Mouse (Mus musculus) adrenal gland, postnatal 10 days (tissue): ENCODE results near the gene Tom1l1. TPM values are rescaled to one million over a fixed set of nuclear protein-coding genes. Genes with fewer than 3 reads are reported as not detected.

Experiments
- DNase-seq: peaks from one replicate; pipeline ENCODE4 v3.0.0; 2021; ENCODE audit warnings: mixed read lengths
- total RNA-seq, 2 experiments: library from RNA; stranded (reverse); gene quantifications; 2 replicates each; pipeline ENCODE4 v1.2.3; 2021

Gene Tom1l1
- total RNA-seq, 2 experiments from 2014 or later, result 25.0 to 31.4 TPM

DNA sequence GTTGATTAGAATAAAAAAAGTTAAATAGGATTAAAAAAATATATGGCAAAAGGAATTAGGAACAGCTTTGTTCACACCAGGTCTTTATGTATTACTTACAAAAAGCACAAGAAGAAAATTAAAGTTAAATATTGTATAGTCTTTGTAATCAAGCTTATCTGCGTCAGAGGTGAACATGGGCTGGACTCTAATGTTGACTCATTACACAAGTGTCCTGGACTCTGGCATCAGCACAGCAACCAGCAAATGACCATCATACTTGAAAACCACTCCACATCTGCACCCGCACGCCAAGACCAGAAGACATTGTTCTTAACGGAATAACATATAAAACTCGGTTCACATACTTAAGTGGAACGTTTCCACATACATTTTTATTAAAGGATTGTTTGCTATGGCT is 20.8 kb downstream of the Tom1l1 start:
- no peak for DNase-seq

GRCm38 (mm10) chr11:90666916-90667315 is 21.2 kb downstream of the Tom1l1 start:
- DNase-seq, result no peak

- DNase-seq, result no peak
Observed at GRCm38 (mm10) chr11:90666144-90666757, 21.9 kb downstream of the Tom1l1 start.

DNA sequence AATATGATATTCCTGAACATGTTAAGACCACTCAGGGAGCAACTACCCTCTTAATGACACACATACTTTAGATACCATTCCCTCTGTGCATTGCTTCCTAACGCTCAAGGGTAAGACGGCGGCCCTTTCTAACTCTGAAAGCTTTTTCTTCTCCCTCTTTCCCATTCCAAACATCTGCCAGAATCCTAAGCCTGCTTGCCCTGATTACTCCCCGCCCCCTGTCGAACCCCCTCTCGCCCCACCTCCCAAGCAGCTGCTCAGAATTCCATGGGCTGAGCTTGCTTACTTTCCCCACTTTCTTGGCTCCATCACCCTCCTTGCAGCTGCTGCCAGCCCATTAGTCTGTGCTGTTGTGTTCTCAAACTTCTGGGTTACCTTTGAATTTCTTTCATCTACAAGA is 23.0 kb downstream of the Tom1l1 start:
- no peak for DNase-seq

- no peak for DNase-seq
Observed at GRCm38 (mm10) chr11:90664345-90664986, 23.7 kb downstream of the Tom1l1 start.

- DNase-seq, result no peak
Observed at GRCm38 (mm10) chr11:90663618-90664297, 24.4 kb downstream of the Tom1l1 start.

DNA sequence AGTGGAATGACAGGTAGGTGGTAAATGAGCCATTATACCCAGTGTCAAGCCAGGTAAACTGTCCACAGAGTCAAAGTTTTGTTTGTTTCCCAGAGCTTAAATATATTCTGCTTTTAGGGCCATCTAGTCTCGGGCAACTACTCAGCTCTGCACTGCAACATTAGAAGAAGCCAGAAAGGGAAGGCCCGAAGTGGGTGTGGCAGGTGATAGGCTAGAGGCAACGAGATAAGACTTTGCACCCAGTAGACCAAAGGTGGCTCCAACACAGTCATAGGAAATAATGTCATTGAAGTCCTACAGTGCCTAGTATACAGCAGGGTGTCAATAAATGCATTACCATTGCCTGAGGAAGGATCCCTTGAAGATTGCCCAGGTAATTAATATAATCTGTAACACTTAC is 25.1 kb downstream of the Tom1l1 start:
- DNase-seq, result no peak

DNA sequence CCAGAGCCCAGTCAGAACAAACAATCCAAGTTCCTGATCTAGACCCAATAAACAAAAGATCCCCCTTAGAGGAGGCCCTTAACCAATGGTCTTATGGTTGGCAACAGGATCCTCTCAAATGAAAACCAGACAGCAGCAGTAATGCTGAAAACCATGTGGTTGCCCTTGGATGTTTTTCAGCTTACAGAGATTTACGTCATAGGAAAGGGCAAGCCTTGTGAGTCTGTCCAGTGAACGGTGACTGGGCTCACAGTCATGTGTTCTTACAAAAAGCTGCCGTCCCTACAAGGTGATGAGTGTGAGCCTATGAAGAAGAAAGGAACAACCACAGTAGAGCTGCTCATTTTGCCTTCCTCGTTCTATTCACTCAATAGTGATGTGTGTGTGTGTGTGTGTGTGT is 27.5 kb downstream of the Tom1l1 start:
- no peak for DNase-seq

- no peak for DNase-seq
Observed at GRCm38 (mm10) chr11:90657527-90657926, 30.6 kb downstream of the Tom1l1 start.

DNA sequence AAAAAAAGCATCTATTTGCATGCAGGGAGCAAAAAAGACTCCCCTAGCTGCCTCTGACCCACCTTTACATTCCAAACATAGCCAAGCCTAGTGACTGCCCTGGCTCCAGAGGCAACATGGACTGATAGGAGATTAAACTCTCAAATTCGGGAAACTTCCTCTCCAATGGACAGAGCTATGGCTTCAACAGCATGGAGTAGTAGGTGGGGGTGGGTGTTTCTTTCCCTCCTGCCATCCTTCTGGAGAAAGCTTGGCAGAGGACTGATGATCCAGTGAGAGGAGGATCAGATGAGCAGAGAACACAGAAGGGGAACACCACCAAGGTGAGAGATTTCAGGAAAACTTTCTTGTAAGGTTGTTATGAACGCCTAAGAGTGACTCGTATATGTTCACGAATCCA is 35.6 kb downstream of the Tom1l1 start:
- DNase-seq, result no peak

DNA sequence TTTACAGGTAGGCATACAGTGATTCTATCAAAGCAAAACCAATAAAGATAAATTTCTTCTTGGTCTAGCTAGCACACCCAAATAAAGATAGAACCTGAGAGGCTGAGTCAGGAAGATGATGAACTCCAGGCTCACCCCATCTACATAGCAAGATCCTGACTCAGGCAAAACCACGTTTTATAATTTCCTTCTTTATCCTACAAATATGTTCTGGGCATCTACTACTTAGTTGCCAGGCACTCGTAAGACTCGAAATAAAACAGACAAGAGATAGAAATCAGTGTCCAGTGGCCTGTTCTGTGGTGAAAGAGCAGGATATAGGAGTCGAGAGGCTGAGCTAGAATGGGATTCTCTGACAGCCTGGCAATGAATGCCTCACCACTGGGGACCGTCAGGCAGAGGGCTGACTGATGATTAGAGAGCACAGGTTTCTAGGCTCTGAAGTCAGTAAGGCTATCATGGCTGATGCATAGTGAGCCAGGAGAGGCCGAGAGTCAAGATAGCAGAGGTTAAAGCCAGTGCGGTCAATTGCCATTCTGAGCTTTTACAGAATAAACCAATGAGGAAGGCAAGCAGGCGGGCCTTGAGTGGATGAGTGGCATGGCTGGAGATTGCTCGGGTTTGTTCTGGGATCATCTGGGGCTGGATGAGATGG is 37.8 kb downstream of the Tom1l1 start:
- no peak for DNase-seq

- peak; percentile 38 for DNase-seq
Observed at GRCm38 (mm10) chr11:90649777-90650176, 38.4 kb downstream of the Tom1l1 start.

DNA sequence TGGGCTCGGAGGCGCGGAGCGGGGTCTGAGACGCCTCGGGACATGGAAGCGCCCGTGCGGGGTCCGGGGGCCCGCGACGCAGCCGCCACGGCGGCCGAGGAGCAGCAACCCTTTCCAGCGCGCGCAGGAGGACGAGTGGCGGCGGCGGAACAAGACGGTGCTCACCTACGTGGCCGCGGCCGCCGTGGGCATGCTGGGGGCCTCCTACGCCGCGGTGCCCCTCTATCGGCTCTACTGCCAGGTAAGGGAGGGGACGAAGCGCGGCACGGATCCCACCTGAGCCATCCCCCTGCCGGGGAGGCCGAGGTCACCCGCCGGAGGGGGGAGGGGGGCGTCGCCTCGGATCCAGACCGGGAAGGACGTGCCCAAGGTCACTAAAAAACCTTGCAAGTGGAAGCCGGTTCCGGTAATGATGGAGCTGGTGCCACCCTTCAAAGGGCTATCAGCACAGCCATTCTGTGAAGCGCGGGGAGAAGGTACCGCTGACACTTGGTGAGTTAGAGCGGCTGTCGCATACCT is 49.8 kb downstream of the Tom1l1 start:
- DNase-seq, result peak; percentile 68

DNA sequence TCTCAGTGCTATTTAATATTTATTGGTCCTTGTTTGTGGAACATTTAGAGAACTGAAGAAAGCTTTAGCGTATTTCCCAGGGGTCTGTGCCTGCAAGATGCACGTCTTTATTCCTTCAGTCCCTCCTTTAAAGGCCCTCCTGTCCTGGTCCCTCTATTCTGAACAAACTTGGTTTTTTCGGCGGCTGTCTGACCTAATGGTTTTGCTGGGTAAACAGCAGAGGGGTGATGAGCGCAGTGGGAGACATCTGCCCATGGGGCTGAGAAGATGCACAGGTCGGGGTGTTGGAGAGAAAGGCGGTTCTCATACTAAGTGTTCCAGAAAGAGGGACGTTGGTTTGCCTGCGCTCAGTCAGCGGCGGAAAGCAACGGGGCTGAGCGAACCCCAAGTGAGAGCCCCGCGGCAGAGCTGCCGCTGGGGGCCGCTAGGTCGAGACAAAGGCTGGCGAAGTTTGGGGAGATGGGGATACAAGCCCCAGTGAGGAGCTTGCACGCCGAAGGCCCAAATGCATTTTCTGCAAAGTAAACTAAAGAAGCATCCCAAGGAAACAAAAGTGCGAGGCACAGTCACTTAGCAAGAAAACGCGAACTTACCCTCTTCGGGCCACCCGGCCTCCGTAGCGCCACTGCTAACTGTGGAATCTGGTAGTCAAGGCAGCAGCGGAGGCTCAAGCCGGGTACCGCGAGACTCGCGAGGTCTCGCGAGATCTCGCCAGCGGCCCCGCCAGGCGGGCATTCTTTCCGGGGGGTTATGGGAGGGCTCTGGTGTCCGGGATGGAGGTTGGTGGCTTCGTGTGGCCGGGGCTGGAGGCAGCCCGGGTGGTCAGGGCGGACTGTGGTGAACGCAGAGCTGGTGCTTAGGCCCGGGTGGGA is 50.5 kb downstream of the Tom1l1 start, which contains the start of the genes Stxbp4 and Cox11:
Gene Stxbp4, minus strand, starts transcription at position 645 of the 872 bp plus-strand sequence.
Gene Cox11, plus strand, starts transcription at position 734 of the 872 bp plus-strand sequence.
- DNase-seq, result peak; percentile 96

- DNase-seq, result no peak
Observed at GRCm38 (mm10) chr11:90634661-90635060, 53.5 kb downstream of the Tom1l1 start.

DNA sequence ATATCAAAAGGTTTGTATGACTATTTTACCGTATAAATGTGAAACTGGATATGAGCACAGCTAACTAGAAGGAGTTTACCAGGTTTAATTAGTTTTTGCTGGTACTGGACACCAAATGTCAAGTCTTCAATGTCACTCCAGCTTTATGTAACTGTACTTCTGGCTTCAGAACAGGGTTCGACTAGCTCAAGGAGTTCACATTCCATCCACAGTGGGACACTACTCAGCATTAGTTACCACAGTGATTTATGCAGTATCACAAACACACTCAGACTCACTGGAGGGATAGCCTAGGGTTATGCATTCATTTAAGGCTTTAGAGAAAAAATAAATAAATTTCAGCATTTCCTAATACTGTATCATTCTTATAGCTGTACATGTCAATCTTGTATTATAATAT is 55.7 kb downstream of the Tom1l1 start:
- no peak for DNase-seq

DNA sequence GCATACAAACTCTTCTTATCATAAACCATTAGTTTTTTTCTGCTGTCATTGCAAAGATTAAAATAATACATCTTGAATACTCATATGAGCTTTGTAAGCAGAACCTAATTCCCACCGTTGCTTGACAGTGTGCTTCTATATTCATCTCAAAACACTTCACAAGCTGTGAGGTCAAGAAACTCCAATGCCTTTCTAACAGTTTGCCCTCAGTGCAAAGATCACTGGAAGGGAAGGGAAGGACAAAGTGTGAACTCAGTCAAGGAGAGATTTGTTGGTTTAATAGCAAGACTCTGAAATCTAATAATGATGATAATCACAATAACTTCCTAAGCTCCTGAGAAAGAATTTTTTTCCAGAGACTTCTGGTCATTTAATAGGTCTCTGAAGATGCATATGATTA is 60.4 kb downstream of the Tom1l1 start:
- DNase-seq, result no peak

GRCm38 (mm10) chr11:90625174-90625573 is 63.0 kb downstream of the Tom1l1 start:
- DNase-seq, result no peak

GRCm38 (mm10) chr11:90623477-90623876 is 64.7 kb downstream of the Tom1l1 start:
- DNase-seq, result peak; percentile 43

- DNase-seq, result no peak
Observed at GRCm38 (mm10) chr11:90622500-90622899, 65.7 kb downstream of the Tom1l1 start.

DNA sequence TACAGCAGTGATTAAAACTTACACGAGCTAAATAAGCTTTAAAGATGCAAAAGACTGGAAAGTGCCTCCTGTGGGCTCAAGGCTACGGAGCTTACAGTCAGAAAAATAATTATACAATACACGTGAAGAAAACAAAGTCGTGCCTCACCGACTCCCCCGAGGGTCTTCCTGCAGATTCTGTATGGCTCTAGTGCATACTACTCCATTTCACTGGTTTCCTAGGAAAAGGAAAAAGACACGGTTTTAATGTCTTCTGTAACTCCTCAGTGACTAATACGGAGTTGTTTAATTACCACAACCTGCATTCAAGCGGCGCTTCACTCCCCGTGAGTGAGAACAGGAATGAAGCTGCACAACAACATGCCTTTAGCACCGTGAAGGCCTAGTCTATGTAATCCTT is 66.1 kb downstream of the Tom1l1 start:
- no peak for DNase-seq

- DNase-seq, result no peak
Observed at GRCm38 (mm10) chr11:90616431-90616830, 71.7 kb downstream of the Tom1l1 start.
